Mouse (Mus musculus): ENCODE measurements at regions not wholly inside any gene's neighbourhood (a gene's known extent, or its start where the extent isn't known, plus 50 kb on each side); places are given as distances from the start of the nearest gene placed in this dataset.

DNA sequence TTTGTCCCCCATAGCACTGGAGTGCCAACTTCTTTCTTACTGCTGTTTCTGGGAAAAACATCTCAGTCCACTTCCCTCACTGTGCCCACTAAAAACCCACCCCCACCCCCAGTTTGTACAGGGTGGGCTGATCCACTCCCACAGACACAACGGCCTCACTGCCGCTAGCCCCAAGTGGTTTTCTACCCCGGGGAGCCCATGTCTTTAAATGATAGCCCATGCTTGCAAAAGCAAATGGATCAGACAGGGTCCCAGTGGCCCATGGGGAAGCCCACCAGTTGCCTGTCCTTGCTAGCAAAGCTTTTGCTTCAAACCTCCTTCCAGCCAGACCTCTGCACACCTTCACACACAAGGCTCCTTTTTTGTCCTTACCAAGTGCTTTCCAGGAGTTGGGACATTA, 257.0 kb upstream of the Rnaseh2b start:
- no peak for ATAC-seq (replicated peaks; ENCODE audit: low FRiP score, poor library complexity, severe bottlenecking)

DNA sequence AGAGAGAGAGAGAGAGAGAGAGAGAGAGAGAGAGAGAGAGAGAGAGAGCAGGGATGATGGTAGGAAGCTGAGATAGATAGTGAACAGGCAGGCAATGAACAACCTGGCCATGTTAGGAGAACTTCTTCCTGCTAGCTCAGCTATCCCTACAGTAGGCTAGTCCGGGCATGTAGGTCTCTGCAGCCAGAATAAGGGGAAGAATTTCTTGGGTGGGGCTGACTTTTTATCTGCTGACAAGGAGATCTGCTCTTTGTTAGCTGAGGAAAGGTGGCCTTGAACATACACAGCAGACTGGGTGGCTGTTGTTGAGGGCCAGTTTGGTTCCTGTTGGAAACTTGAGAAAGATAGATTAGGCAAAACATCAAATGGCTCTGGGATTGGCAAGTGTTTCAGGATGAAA, 254.9 kb upstream of the Rnaseh2b start:
- ATAC-seq (replicated peaks; ENCODE audit: low FRiP score, poor library complexity, severe bottlenecking), result no peak

DNA sequence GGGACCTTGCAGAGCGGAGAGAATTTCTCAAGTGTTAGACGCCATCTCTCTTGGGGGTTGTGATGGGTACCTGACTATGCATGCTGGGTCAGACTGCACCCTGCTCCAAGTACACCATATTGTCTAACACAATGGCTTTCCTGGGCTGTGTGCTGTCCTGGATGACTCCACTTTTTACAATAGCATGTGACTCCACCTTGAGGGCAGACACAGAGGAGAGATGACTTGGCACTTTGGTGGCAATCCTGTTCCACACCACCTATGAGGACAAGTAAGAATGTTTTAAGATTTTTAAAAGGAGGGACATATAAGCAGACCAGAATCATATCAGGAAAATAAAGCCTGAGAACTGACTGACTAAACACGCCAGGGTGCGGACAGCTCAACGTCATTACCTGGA, 254.5 kb upstream of the Rnaseh2b start:
- no peak for ATAC-seq (replicated peaks; ENCODE audit: low FRiP score, poor library complexity, severe bottlenecking)

DNA sequence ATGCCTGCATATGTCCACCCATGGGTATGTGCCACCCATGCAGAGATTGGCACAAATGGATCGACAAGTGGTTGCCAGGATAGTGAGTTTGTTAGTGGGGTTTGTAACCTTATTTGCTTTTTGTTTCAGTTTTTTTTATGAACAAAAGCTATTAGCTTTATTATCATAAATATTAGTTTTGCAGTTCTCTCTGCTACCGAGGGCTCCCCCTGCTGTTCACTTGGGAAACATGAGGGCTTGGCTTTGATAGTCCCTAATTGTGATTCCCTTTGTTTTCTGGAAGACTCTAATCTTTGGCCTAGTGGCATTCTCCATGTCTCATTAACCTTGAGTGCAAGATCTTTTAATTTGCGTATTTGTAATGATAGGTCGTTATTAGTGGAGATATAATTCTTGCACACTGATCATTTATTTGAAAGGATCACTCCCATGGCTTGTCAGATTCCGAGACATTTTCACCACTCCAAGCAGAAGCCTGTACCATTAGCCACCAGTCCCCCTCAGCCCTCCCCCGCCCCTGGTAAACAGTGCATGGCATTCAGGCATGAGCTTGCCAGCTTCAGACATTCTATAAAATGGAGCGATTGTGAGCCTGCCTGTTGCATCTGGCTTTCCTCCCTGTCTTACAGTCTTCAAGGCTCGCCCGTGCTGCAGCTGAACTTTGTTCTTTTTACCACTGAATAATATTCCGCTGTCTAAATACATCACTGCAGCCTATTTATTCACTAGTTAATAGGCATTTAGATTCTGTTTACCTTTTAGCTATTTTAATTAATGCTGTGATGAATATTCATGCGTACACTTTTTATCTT, 249.9 kb upstream of the Rnaseh2b start:
- no peak for ATAC-seq (replicated peaks; ENCODE audit: low FRiP score, poor library complexity, severe bottlenecking)

DNA sequence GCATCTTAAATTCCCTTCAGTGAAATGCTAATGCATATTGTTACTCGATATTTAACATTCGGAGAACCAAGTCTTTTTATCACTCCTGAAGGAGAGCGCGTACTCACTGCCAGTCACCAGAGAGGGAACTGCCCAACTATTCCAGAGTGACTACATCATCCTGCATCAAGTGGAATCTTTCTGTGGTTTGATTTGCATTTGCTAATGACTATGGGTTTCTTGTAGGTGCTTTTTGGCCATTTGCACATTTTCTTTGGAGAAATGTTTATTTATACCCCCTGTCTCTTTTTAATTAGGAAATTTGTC, 249.3 kb upstream of the Rnaseh2b start:
- ATAC-seq (replicated peaks; ENCODE audit: low FRiP score, poor library complexity, severe bottlenecking), result no peak

DNA sequence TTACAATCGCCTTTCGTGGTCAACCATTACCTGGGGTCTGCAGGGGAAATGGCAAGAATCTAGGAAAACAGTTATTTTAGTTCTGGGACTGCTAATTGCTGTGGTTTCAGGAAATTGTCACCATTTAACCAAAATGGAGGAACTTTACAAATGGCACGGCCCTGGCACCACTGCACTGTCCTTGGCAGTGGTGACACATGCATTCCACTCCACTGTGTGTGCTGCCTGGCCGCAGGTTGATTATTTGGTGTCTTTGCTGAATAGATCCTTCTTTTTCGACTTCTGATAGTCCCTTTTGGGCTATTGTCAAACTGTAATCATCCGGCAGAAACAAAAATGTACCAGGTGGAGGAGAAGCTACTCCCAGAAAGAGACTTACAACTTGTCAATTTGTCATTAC, 241.4 kb upstream of the Rnaseh2b start:
- ATAC-seq (replicated peaks; ENCODE audit: low FRiP score, poor library complexity, severe bottlenecking), result no peak

DNA sequence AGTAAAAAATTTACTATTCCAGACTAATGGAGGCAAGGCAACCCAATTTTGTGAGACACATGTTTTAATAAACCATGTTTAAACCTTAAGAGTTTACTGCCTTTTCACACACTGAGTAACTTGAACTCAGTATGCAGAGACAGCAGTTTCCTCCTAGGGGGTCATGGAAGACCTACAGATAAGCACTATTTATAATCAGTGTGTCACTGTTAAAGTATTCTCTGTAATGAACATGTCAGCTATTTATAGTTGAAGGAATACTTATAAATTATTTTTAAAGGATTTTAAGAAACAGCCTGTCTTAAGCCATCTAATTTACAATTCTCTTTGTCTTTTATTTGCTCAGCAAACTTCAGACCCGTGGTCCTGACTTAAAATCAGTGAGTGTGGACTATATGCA, 240.5 kb upstream of the Rnaseh2b start:
- ATAC-seq (replicated peaks; ENCODE audit: low FRiP score, poor library complexity, severe bottlenecking), result no peak

DNA sequence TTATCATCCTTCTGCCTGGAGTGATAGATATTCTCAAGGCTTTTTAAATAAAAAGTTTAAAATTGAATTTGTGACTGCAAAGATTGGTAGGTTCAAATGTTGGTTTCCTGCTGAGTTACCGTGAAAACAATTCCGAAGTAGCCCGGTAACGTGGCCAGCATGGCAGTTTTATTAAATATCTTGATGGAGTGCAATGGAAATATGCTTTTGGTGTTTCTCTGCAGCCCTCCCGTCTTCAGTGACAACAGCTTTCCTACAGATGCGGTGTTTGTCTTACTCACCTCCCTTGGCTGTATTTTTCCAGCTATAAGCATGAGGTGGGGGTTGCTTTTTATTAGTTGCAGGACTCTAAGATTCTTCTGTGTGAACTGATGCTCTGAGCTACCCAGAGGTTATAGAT, 239.4 kb upstream of the Rnaseh2b start:
- ATAC-seq (replicated peaks; ENCODE audit: low FRiP score, poor library complexity, severe bottlenecking), result no peak

DNA sequence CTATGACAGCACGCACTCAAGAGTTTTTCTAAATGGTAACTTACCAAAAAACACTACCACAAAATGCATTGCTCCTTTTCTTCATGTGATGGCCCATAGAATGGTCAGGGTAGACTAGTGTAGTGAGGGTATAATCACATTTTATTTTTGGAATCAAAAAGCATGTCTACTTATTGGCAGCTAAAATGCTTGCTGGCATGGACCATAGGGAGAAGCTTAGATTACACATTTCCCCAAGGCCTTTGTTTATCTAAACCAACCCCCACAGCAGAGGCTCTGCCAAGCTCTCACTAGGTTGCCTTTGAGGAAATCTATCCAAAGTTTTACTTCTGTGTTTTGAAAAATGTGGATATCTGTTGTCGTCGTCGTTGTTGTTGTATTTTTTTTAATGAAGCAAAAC, 235.3 kb upstream of the Rnaseh2b start:
- no peak for ATAC-seq (replicated peaks; ENCODE audit: low FRiP score, poor library complexity, severe bottlenecking)

DNA sequence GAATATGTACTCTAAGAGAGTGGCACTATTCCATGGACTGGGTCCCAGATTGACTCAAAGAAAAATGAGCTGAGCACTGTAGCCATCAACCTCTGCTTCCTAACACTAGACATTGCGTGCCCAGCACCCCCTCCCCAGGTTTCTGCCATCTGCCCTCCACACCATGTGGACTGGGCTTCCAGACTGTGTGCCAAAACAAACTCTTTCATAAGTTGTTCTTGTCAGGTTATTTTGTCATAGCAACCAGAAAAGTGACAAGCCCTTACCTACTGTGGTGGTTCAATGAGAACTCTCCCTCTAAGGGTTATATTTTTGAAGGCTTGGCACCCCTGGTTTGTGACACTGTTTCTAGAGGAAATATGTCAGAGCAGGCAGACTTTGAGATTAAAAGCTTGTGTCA, 234.3 kb upstream of the Rnaseh2b start:
- ATAC-seq (replicated peaks; ENCODE audit: low FRiP score, poor library complexity, severe bottlenecking), result no peak

DNA sequence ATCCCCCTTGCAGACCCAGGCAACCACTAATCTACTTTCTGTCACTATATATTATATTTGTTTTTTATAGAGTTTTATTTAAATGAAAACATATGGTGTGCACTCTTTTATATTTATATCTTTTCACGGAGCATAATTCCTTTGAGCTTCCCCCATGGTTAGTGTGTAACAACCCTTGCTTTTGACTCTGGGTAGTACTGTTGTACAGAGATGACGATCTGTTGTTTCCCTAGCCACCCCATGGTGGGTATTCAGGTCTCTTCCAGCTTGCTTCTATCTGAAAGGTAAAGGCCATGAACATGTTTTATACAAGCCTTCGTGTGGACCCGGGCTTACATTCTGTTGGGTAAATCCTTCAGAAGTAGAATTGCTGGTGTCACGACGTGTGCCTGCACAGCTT, 221.2 kb upstream of the Rnaseh2b start:
- ATAC-seq (replicated peaks; ENCODE audit: low FRiP score, poor library complexity, severe bottlenecking), result no peak

DNA sequence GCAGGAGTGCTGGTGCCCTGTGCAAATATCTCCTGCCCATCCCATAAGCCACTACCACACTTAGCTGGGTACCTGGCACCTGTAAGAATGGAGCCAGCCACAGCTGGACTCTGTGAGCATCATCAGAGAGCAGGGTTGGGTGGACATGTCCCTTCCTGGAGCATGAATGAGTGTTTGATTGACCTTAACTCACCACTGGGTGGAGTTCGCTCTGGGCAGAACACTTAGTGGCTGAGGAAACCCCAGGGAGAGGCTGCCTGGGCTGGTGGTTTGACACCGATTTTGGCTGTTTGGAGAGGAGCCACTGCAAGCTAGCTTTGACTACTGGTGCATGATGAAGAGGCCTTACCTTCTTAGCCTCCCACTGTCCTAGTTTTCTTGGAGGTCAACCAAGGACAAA, 208.3 kb upstream of the Rnaseh2b start:
- ATAC-seq (replicated peaks; ENCODE audit: low FRiP score, poor library complexity, severe bottlenecking), result no peak

DNA sequence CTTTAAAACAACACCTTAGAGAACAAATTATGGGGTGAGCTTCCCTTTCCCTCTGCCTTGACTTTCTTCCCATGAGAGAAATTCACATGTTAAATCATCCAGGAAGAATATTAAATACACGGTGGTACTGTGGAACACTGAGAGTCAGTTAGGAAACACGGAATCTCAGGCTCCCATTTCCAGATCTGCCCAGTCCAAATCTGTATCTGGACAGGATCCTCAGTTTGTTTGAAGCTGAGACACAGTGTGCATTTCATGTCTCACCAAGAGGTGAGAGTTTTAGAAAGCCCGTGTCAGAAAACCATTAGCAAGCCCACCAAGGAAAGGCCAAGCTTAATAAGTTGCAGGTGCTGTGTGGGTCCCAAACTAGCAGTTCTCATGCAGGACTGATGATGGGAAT, 204.2 kb upstream of the Rnaseh2b start:
- no peak for ATAC-seq (replicated peaks; ENCODE audit: low FRiP score, poor library complexity, severe bottlenecking)

DNA sequence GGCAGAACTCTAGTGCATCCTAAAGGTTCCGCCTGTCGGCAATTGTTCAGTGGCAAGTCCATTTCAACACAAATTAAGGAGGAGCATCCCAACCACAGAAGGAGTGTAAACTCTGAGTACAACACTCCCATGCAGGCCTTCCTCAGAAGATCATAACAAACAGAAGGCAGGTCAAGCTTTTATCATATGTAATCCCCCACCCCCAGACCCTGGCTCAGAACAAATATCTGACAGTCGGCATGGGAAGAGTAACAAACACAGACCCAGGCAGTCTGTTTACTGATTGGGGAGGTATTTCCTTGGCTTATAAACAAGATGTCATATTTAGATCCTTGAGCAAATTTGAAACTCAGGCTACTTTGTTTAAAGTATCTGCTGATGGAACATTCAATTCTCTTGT, 174.9 kb upstream of the Rnaseh2b start:
- ATAC-seq (replicated peaks; ENCODE audit: low FRiP score, poor library complexity, severe bottlenecking), result no peak

DNA sequence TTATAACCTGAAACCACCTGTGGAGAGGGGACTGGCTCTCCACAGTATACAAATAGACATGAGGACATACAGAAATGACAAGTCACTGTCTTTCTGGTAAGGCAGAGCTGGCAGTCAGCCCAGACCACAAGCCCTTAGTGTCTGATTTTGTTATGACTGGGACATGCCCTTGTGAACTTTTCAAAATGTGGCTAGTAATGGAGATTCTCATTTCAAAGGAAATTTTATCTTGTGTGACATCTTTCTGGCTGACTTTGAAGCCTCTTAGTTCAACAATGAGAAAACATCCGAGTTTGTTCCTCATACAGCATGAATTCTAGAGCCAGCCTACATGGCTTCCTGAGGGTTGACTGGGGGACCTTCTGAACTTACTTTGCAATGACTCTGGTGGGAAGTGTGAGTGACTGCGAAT, 173.8 kb upstream of the Rnaseh2b start:
- no peak for ATAC-seq (replicated peaks; ENCODE audit: low FRiP score, poor library complexity, severe bottlenecking)

DNA sequence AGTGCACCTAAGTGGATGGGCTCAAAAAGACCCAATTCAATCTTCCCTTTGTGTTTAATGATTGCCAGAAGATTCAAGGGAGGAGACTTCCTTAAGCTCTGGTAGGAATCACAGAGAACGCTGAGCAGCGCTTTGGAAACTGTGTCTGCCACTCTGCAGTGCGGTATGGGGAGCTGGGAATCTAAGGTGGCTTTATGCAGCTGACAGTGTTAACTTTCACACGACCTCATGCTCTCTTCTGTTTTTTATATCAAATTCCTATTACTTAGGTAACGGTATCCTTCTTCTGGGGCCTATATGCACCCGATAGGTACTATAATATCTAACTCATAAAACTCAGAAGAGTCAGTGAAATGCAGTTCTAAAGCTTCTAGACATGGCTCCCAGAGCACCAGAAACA, 163.5 kb upstream of the Rnaseh2b start:
- ATAC-seq (replicated peaks; ENCODE audit: low FRiP score, poor library complexity, severe bottlenecking), result no peak

DNA sequence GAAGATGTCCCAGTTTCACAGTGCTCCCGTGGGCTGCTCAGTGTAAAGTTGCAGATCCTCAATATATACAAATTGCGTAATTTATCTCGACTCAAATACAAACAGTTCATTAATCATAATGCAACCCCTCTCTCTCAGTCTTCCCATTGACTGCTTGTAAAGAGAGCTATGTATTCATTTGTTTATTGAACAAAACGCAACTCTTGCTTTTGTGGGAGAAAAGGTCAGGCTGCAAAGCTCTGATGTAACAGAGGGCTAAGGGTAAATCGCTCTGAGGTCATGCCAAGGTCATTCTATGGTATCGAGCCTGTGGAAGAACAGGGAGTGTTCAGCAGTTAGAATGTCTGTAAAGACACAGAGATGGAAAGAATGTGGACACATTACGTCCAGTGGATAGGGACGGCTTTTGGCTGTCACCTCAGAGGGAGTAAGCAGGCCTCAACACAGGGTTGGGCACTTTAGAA, 160.0 kb upstream of the Rnaseh2b start:
- no peak for ATAC-seq (replicated peaks; ENCODE audit: low FRiP score, poor library complexity, severe bottlenecking)

DNA sequence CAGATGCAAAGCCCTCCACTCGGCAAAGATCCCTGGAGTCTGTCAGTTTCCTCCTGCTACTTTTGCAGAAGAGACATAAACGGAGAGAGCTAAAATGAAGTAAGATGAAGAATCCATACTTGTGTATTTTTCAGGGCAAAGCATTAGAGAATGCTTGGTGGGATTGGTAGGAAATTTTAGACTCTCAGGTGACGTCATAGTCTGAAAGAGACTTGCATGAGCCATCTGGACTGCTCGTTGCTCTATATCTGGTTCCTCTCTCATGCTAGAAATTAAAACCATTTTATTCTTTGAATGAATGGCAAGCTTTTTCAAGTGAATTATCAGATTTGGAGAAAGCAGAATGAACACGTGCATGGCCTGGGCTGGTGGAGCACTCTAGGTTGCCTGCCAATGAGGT, 154.4 kb upstream of the Rnaseh2b start:
- no peak for ATAC-seq (replicated peaks; ENCODE audit: low FRiP score, poor library complexity, severe bottlenecking)

DNA sequence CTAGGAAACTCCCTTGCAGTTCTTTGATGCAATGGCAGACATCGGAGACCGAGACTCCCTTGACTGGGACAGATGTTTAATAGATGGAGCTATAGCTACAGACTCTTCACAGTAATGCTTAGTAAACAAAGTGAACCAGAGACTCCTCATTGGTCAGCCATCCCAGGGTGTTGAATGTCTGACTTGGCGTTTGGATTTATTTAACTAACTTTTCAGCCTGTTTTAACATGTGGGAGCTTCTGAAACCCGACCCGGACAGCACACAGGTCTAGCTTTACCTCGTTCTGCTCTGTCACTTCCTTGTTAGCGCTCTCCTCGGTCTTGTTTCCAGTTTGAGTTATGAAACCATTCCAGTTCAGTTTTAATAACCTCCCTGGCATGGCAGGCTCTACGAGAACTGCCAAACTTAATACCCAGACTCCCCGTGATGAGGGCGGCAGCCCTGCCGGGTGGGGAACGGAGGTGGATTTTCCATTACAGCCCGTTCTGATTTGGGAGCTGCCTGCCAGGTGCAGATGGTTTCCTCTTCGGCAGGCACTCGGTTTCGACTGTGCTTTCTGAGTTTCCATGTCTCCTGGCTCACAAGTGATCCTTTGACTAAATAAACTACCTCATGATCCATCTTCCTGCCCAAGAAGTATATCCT, 147.9 kb upstream of the Rnaseh2b start:
- no peak for ATAC-seq (replicated peaks; ENCODE audit: low FRiP score, poor library complexity, severe bottlenecking)

DNA sequence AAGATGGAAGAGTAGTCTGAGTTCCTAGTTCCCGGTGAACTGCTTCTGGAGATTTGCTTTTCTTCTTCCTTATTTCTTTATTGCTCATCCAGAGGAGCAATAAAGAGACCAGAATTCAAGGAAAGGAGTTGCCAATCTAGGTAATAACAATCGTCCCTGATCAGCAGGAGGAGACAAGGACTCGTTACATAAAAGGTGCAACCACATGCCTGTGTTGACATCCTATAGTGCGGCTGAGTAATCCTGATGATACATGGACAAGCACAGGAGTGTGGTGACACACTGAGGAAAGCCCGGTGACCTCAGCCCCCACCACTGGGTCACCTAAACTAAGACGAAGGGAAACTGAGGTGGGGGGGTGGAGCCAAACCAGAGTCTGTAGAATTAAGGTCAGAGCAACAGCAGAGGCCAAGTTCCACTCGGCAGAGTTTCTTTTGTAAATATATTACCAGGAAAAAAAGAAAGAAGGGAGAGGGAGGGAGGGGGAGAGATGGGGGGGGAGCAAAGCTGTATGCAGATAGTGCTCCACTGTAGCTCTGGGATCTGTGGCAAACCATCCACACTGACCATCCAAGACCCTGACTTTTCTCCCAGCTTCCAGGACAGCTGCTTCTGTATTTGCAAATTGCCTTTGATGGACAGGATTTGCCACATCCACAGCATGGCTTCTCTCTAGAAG, 135.2 kb upstream of the Rnaseh2b start:
- ATAC-seq (replicated peaks; ENCODE audit: low FRiP score, poor library complexity, severe bottlenecking), result no peak

DNA sequence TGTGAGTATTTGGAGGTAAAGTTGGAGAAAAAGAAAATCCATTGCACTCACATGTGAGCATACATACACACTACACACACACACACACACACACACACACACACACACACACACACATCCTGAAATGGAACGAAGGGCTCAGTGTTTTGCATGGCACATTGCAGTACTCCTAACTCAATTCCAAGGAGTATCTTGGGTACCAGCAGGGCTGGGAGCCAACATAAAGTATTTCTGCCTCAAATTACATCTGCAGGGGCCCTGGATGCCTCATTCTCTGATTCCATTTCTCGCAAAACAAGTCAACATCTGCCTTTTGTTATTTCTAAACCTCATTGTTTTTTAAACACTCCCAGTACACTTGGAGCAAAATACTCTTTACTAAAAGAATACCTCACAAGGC, 132.7 kb upstream of the Rnaseh2b start:
- no peak for ATAC-seq (replicated peaks; ENCODE audit: low FRiP score, poor library complexity, severe bottlenecking)

Measured in erythroid progenitor cell, adult 5-6 weeks (primary cell).